ENCODE assay signal across 27 mouse cellular contexts in genomic region chr17:20071656-20072396, GRCm38 (mm10). TPM values are rescaled to one million over a fixed set of nuclear protein-coding genes. Genes with fewer than 3 reads are reported as not detected.
"Had no signal": no experiment of that assay in that cellular context is flagged by ENCODE, and none has a peak within 500 bp of the region (broad histone marks: within the 10 kb centered on the region; RNA-seq: fewer than 3 reads in every experiment).

No protein-coding gene starts in this region.

- H3K4me3 ChIP-seq: midbrain, embryonic 10.5 days; midbrain, embryonic 12.5 days; myocyte; neural tube, embryonic 13.5 days; neural tube, embryonic 15.5 days had no signal

- H3K27ac ChIP-seq: midbrain, embryonic 10.5 days; midbrain, embryonic 12.5 days; neural tube, embryonic 13.5 days; neural tube, embryonic 15.5 days had no signal

- H3K36me3 ChIP-seq: midbrain, embryonic 10.5 days; midbrain, embryonic 12.5 days; neural tube, embryonic 13.5 days; neural tube, embryonic 15.5 days had no signal

- H3K4me1 ChIP-seq: midbrain, embryonic 10.5 days; midbrain, embryonic 12.5 days; neural tube, embryonic 13.5 days; neural tube, embryonic 15.5 days had no signal

- H3K27me3 ChIP-seq: midbrain, embryonic 12.5 days; neural tube, embryonic 13.5 days; neural tube, embryonic 15.5 days had no signal

- H3K4me2 ChIP-seq: lung, embryonic 14.5 days; midbrain, embryonic 12.5 days; neural tube, embryonic 13.5 days; neural tube, embryonic 15.5 days had no signal

- ATAC-seq: midbrain, embryonic 16.5 days had no signal

- H3K9ac ChIP-seq: lung, embryonic 14.5 days; midbrain, embryonic 12.5 days; neural tube, embryonic 13.5 days; neural tube, embryonic 15.5 days had no signal

- DNase-seq: lung, adult 18-20 months; lung, embryonic 14.5 days; lung, postnatal 10 days; lung, postnatal 4 days; midbrain, embryonic 14.5 days; retina, postnatal 1 day; right cerebral cortex, adult 18-20 months; right cerebral cortex, postnatal 25 days; right cerebral cortex, postnatal 4 days; spleen, adult 18-20 months; thymus, adult 18-20 months; thymus, postnatal 14 days; thymus, postnatal 36 days had no signal

RNA-seq across cellular contexts. Expression of gene Vmn2r104, which starts 23.7 kb away (rescaled TPM):
- total RNA-seq: megakaryocyte, adult 5-6 weeks; megakaryocyte-erythroid progenitor cell, adult 5-6 weeks had no signal
- polyA plus RNA-seq: lung, embryonic 14.5 days; lung, embryonic 16.5 days; midbrain, embryonic 10.5 days; midbrain, embryonic 12.5 days; midbrain, embryonic 14.5 days; midbrain, embryonic 16.5 days; myocyte; neural tube, embryonic 11.5 days; neural tube, embryonic 13.5 days; neural tube, embryonic 15.5 days; small intestine, adult 2 months; stomach, embryonic 14.5 days; stomach, embryonic 16.5 days; thymus, postnatal 0 days had no signal

RNA-seq across cellular contexts. Expression of gene Fpr-rs7, which starts 42.2 kb away (rescaled TPM):
- total RNA-seq: megakaryocyte, adult 5-6 weeks; megakaryocyte-erythroid progenitor cell, adult 5-6 weeks had no signal
- polyA plus RNA-seq: lung, embryonic 14.5 days; lung, embryonic 16.5 days; midbrain, embryonic 10.5 days; midbrain, embryonic 12.5 days; midbrain, embryonic 14.5 days; midbrain, embryonic 16.5 days; myocyte; neural tube, embryonic 11.5 days; neural tube, embryonic 13.5 days; neural tube, embryonic 15.5 days; small intestine, adult 2 months; stomach, embryonic 14.5 days; stomach, embryonic 16.5 days; thymus, postnatal 0 days had no signal
